Mouse (Mus musculus) intestine, embryonic 15.5 days (tissue): Measurements from ENCODE around the gene Ptprh. TPM values are rescaled to one million over a fixed set of nuclear protein-coding genes. Genes with fewer than 3 reads are reported as not detected.

Experiments
- ATAC-seq: fragments of 200-750 bp; cut with Nextera tagmentation; 2 replicates; pipeline ENCODE4 v1.8.0; 2017; ENCODE audit warnings: moderate TSS enrichment, moderate library complexity
- H3K27ac ChIP-seq: fragments of 300-500 bp; sonication (generic); 2 replicates; pipeline ENCODE4 v1.5.1; 2015; ENCODE audit warnings: mild to moderate bottlenecking, inconsistent platforms
- H3K27me3 ChIP-seq: fragments of 300-500 bp; sonication (generic); replicated peaks from 2 replicates; pipeline ENCODE4 v1.6.1; 2015; ENCODE audit warnings: inconsistent platforms
- H3K36me3 ChIP-seq: fragments of 300-500 bp; sonication (generic); 2 replicates; pipeline ENCODE4 v1.6.1; 2015; ENCODE audit warnings: inconsistent platforms
- H3K4me1 ChIP-seq: fragments of 300-500 bp; sonication (generic); replicated peaks from 2 replicates; pipeline ENCODE4 v1.6.1; 2015; ENCODE audit warnings: inconsistent platforms
- H3K4me2 ChIP-seq: fragments of 300-500 bp; sonication (generic); replicated peaks from 2 replicates; pipeline ENCODE4 v1.6.1; 2015; ENCODE audit warnings: mild to moderate bottlenecking, inconsistent platforms
- H3K4me3 ChIP-seq: fragments of 300-500 bp; sonication (generic); replicated peaks from 2 replicates; pipeline ENCODE4 v1.5.1; 2015; ENCODE audit warnings: inconsistent platforms
- H3K9ac ChIP-seq: fragments of 300-500 bp; sonication (generic); 2 replicates; pipeline ENCODE4 v1.6.1; 2015; ENCODE audit warnings: inconsistent platforms
- H3K9me3 ChIP-seq: fragments of 300-500 bp; sonication (generic); 2 replicates; pipeline ENCODE4 v1.6.1; 2016; ENCODE audit warnings: inconsistent platforms
- WGBS: fragments of 180-500 bp; shearing (Covaris S2); methylation state at CpG from one replicate; pipeline ENCODE4 v1.1.7; 2015; 5-methylcytosine and 5-hydroxymethylcytosine counted together
- polyA plus RNA-seq: library from polyadenylated mRNA; unstranded; fragments of >200 nt; fragmentation: Nextera tagmentation; extraction: Ambion mirVana; gene quantifications from 2 replicates; pipeline ENCODE4 v1.2.1, GENCODE M21; 2015

The Ptprh gene
- polyA plus RNA-seq, 1 experiment from 2014 or later: 1.1 TPM

- Histone ChIP-seq H3K27me3 (peaks cover 1% of the 10 kb centered on the region), H3K9ac (no peak within 1 kb of the TSS)
These were observed 87.3 kb downstream of the Ptprh start, which contains the start of gene Tnnt1 for GRCm38 (mm10) chr7:4516332-4517050. Gene Tnnt1, minus strand, starts transcription at chr7:4516382.

GRCm38 (mm10) chr7:4515853-4516252, 88.0 kb downstream of the Ptprh start:
- no peak overlapping the region for H3K4me3 ChIP-seq
- H3K36me3 ChIP-seq: no peaks in the 10 kb centered on the region
- ATAC-seq: no peak
- H3K4me1 ChIP-seq: peaks cover 12% of the 10 kb centered on the region; the same call in 1 of the 2 replicates
- H3K4me2 ChIP-seq: no peak overlapping the region
- H3K9me3 ChIP-seq: no peaks in the 10 kb centered on the region
- 43% methylated on average over 6 of the region's 6 CpGs for WGBS
- no peak overlapping the region for H3K9ac ChIP-seq
- no peak overlapping the region for H3K27ac ChIP-seq
- H3K27me3 ChIP-seq: no peaks in the 10 kb centered on the region

More at GRCm38 (mm10) chr7:4516332-4517050, 87.3 kb downstream of the Ptprh start, which contains the start of gene Tnnt1:
- no peak for ATAC-seq
- Histone ChIP-seq H3K4me3 (no peak within 1 kb of the TSS), H3K27ac (no peak within 1 kb of the TSS), H3K4me2 (no peak within 1 kb of the TSS), H3K36me3 (no peaks in the 10 kb centered on the region), H3K9me3 (no peaks in the 10 kb centered on the region), H3K4me1 (peaks cover 12% of the 10 kb centered on the region; the same call in 1 of the 2 replicates)
- 17% methylated on average over 4 of the region's 4 CpGs for WGBS

- WGBS: 56% methylated on average over 6 of the region's 6 CpGs
- ATAC-seq: no peak
- Histone ChIP-seq H3K27ac (peak overlapping the region; percentile 41; the same call in 1 of the 2 replicates), H3K4me1 (peaks cover 20% of the 10 kb centered on the region), H3K36me3 (no peaks in the 10 kb centered on the region), H3K9me3 (no peaks in the 10 kb centered on the region), H3K4me3 (no peak overlapping the region), H3K9ac (no peak overlapping the region), H3K4me2 (0 out of 2 replicates have a peak overlapping the region, but pooled peaks have one; percentile 5), H3K27me3 (no peaks in the 10 kb centered on the region)
These were observed 89.8 kb downstream of the Ptprh start for GRCm38 (mm10) chr7:4513829-4514712.

- Histone ChIP-seq H3K4me3 (no peak overlapping the region), H3K4me2 (0 out of 2 replicates have a peak overlapping the region, but pooled peaks have one; percentile 5), H3K36me3 (no peaks in the 10 kb centered on the region), H3K4me1 (peaks cover 20% of the 10 kb centered on the region), H3K9ac (no peak overlapping the region), H3K27me3 (no peaks in the 10 kb centered on the region), H3K9me3 (no peaks in the 10 kb centered on the region), H3K27ac (no peak overlapping the region)
- WGBS: 24% methylated on average over 13 of the region's 13 CpGs
- no peak for ATAC-seq
These were observed 90.6 kb downstream of the Ptprh start for GRCm38 (mm10) chr7:4513236-4513635.

- no peak for ATAC-seq
- Histone ChIP-seq H3K36me3 (no peaks in the 10 kb centered on the region), H3K4me1 (peaks cover 20% of the 10 kb centered on the region), H3K27me3 (no peaks in the 10 kb centered on the region), H3K4me3 (no peak overlapping the region), H3K9ac (no peak overlapping the region), H3K27ac (no peak overlapping the region), H3K9me3 (no peaks in the 10 kb centered on the region), H3K4me2 (no peak overlapping the region)
- 69% methylated on average over 8 of the region's 8 CpGs for WGBS
These were observed 92.2 kb downstream of the Ptprh start for GRCm38 (mm10) chr7:4511489-4512224.

- Histone ChIP-seq H3K4me1 (peaks cover 16% of the 10 kb centered on the region), H3K27ac (no peak overlapping the region), H3K27me3 (no peaks in the 10 kb centered on the region), H3K36me3 (no peaks in the 10 kb centered on the region), H3K9ac (no peak overlapping the region), H3K9me3 (no peaks in the 10 kb centered on the region), H3K4me2 (peak overlapping the region; percentile 50), H3K4me3 (no peak overlapping the region; the same call in 1 of the 2 replicates)
- ATAC-seq: peak; percentile 89
- 19% methylated on average over 24 of the region's 24 CpGs for WGBS
These were observed 93.8 kb downstream of the Ptprh start for GRCm38 (mm10) chr7:4509863-4510608.

- Histone ChIP-seq H3K4me2 (no peak overlapping the region), H3K9me3 (no peaks in the 10 kb centered on the region), H3K27me3 (no peaks in the 10 kb centered on the region), H3K27ac (no peak overlapping the region), H3K4me1 (peaks cover 9% of the 10 kb centered on the region), H3K36me3 (no peaks in the 10 kb centered on the region), H3K4me3 (no peak overlapping the region), H3K9ac (no peak overlapping the region)
- WGBS: 87% methylated on average over 8 of the region's 8 CpGs
- no peak for ATAC-seq
These were observed 95.1 kb downstream of the Ptprh start for GRCm38 (mm10) chr7:4508739-4509116.

GRCm38 (mm10) chr7:4508062-4508738, 95.6 kb downstream of the Ptprh start:
- Histone ChIP-seq H3K9ac (no peak overlapping the region), H3K9me3 (no peaks in the 10 kb centered on the region), H3K4me2 (no peak overlapping the region), H3K27ac (no peak overlapping the region), H3K27me3 (no peaks in the 10 kb centered on the region), H3K36me3 (no peaks in the 10 kb centered on the region), H3K4me3 (no peak overlapping the region), H3K4me1 (peaks cover 8% of the 10 kb centered on the region; the same call in 1 of the 2 replicates)
- 63% methylated on average over 31 of the region's 32 CpGs for WGBS
- no peak for ATAC-seq

GRCm38 (mm10) chr7:4507220-4507619, 96.6 kb downstream of the Ptprh start:
- Histone ChIP-seq H3K4me2 (no peak overlapping the region), H3K27me3 (no peaks in the 10 kb centered on the region), H3K4me1 (peaks cover 12% of the 10 kb centered on the region; the same call in 1 of the 2 replicates), H3K27ac (no peak overlapping the region), H3K9ac (no peak overlapping the region), H3K9me3 (no peaks in the 10 kb centered on the region), H3K36me3 (no peaks in the 10 kb centered on the region), H3K4me3 (no peak overlapping the region)
- no peak for ATAC-seq
- 47% methylated on average over 3 of the region's 4 CpGs for WGBS

- Histone ChIP-seq H3K27me3 (no peaks in the 10 kb centered on the region), H3K4me1 (peaks cover 15% of the 10 kb centered on the region), H3K36me3 (no peaks in the 10 kb centered on the region), H3K4me3 (no peak overlapping the region), H3K27ac (no peak overlapping the region), H3K9ac (no peak overlapping the region), H3K4me2 (no peak overlapping the region), H3K9me3 (no peaks in the 10 kb centered on the region)
- 59% methylated on average over 11 of the region's 11 CpGs for WGBS
- ATAC-seq: no peak
These were observed 99.0 kb downstream of the Ptprh start for GRCm38 (mm10) chr7:4504646-4505435.
